Mouse (Mus musculus): ENCODE results near the gene Sf3a2. TPM values are rescaled to one million over a fixed set of nuclear protein-coding genes. Genes with fewer than 3 reads are reported as not detected.

Sf3a2 gene
- polyA plus RNA-seq, 1 experiment from 2014 or later = 75.7 TPM

DNA sequence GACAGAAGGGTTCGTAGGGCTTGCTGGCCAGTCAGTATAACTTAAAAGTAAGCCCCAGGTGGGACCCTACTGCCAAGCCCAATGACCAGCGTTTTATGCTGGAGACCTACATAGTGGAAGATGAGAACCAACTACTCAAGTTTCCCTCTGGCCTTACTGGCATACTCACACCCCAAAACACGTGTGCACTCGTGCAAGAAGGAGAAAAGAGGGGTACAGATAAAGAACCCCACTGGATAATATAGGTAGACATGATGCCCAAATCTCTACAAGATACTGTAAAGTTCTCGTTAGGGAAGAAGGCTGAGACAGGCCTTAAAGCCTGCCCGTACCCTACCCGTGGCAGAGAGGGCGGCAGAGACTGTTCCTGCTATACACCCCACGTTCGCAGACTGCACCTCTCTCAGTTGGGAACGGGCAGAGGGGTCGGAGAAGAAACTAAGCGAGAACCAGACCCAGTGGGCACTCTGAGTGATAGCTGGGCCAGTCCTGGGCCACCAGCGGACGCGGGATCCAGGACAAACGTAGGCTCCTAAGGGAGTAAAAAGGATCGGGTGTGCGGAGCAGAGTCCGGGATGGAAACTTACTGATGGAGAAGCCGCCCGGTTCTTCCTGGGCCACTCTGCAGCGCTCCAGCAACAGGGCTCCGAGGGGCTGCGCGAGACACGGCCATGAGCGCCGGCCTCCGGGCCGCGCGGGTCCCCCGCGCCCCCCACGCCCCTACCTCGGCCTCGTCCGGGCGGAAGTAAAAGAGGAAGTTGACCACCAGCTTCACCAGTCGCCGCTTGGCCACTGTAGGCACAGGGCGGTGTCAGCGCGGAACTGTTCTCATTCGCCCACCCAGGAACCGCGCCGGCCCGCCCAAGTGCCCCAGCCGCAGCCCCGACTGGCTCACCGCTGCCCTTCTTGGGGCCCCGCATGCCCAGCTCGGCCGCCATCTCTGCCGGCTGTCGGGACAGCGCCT is 530 bp upstream of the Sf3a2 start:
- ATAC-seq (ENCODE audit: low read depth) = peak; percentile 74
- Histone ChIP-seq H3K4me1 (replicated peaks; ENCODE audit: control insufficient read depth, insufficient read depth, low read length) (peaks cover 16% of the 10 kb centered on the region), H3K4me3 (ENCODE audit: low read length) (peak overlapping the region; percentile 84), H3K27me3 (ENCODE audit: control insufficient read depth, insufficient read depth, low read depth, low read length) (no peaks in the 10 kb centered on the region), H3K36me3 (ENCODE audit: control insufficient read depth, insufficient read depth, low read length) (peaks cover 37% of the 10 kb centered on the region), H3K9ac (ENCODE audit: low read length) (peak overlapping the region; percentile 97), H3K9me3 (ENCODE audit: control insufficient read depth, low read length) (no peaks in the 10 kb centered on the region), H3K4me2 (ENCODE audit: low read depth, low read length) (peak overlapping the region; percentile 71), H3K27ac (ENCODE audit: low read length) (peak overlapping the region; percentile 96)
- WGBS = 2% methylated on average over 57 of the region's 59 CpGs

GRCm38 (mm10) chr10:80799070-80799566 is 1.1 kb downstream of the Sf3a2 start:
- H3K36me3 ChIP-seq (ENCODE audit: control insufficient read depth, insufficient read depth, low read length) = peaks cover 41% of the 10 kb centered on the region
- no peak for ATAC-seq (ENCODE audit: low read depth)

GRCm38 (mm10) chr10:80802204-80802912 is 4.4 kb downstream of the Sf3a2 start:
- H3K4me1 ChIP-seq (replicated peaks; ENCODE audit: control insufficient read depth, insufficient read depth, low read length) = peaks cover 16% of the 10 kb centered on the region
- no peak overlapping the region for H3K27ac ChIP-seq (ENCODE audit: low read length)
- H3K4me2 ChIP-seq (ENCODE audit: low read depth, low read length) = no peak overlapping the region
- H3K27me3 ChIP-seq (ENCODE audit: control insufficient read depth, insufficient read depth, low read depth, low read length) = no peaks in the 10 kb centered on the region
- peaks cover 39% of the 10 kb centered on the region for H3K36me3 ChIP-seq (ENCODE audit: control insufficient read depth, insufficient read depth, low read length)
- H3K9me3 ChIP-seq (ENCODE audit: control insufficient read depth, low read length) = no peaks in the 10 kb centered on the region
- ATAC-seq (ENCODE audit: low read depth) = no peak
- no peak overlapping the region for H3K4me3 ChIP-seq (ENCODE audit: low read length)
- 81% methylated on average over 10 of the region's 10 CpGs for WGBS
- H3K9ac ChIP-seq (ENCODE audit: low read length) = no peak overlapping the region

More at GRCm38 (mm10) chr10:80799070-80799566, 1.1 kb downstream of the Sf3a2 start:
- Histone ChIP-seq H3K9ac (ENCODE audit: low read length) (peak overlapping the region; percentile 97), H3K4me3 (ENCODE audit: low read length) (peak overlapping the region; percentile 84), H3K27ac (ENCODE audit: low read length) (peak overlapping the region; percentile 96), H3K4me1 (replicated peaks; ENCODE audit: control insufficient read depth, insufficient read depth, low read length) (peaks cover 16% of the 10 kb centered on the region), H3K9me3 (ENCODE audit: control insufficient read depth, low read length) (no peaks in the 10 kb centered on the region), H3K4me2 (ENCODE audit: low read depth, low read length) (peak overlapping the region; percentile 80), H3K27me3 (ENCODE audit: control insufficient read depth, insufficient read depth, low read depth, low read length) (no peaks in the 10 kb centered on the region)
- 1% methylated on average over 18 of the region's 18 CpGs for WGBS

- Histone ChIP-seq H3K4me1 (replicated peaks; ENCODE audit: control insufficient read depth, insufficient read depth, low read length) (peaks cover 21% of the 10 kb centered on the region), H3K4me2 (ENCODE audit: low read depth, low read length) (no peak overlapping the region), H3K9ac (ENCODE audit: low read length) (no peak overlapping the region), H3K36me3 (ENCODE audit: control insufficient read depth, insufficient read depth, low read length) (peaks cover 39% of the 10 kb centered on the region), H3K27ac (ENCODE audit: low read length) (no peak overlapping the region), H3K9me3 (ENCODE audit: control insufficient read depth, low read length) (no peaks in the 10 kb centered on the region), H3K27me3 (ENCODE audit: control insufficient read depth, insufficient read depth, low read depth, low read length) (peaks cover under 1% of the 10 kb centered on the region; the same call in 1 of the 2 replicates), H3K4me3 (ENCODE audit: low read length) (no peak overlapping the region)
- ATAC-seq (ENCODE audit: low read depth) = no peak
- 81% methylated on average over 3 of the region's 3 CpGs for WGBS
Measured at GRCm38 (mm10) chr10:80802996-80803395, 5.0 kb downstream of the Sf3a2 start.

GRCm38 (mm10) chr10:80804340-80804739 is 6.3 kb downstream of the Sf3a2 start:
- no peak overlapping the region for H3K27ac ChIP-seq (ENCODE audit: low read length)
- no peaks in the 10 kb centered on the region for H3K9me3 ChIP-seq (ENCODE audit: control insufficient read depth, low read length)
- peaks cover 6% of the 10 kb centered on the region; the same call in 1 of the 2 replicates for H3K27me3 ChIP-seq (ENCODE audit: control insufficient read depth, insufficient read depth, low read depth, low read length)
- no peak overlapping the region for H3K9ac ChIP-seq (ENCODE audit: low read length)
- H3K36me3 ChIP-seq (ENCODE audit: control insufficient read depth, insufficient read depth, low read length) = peaks cover 39% of the 10 kb centered on the region
- no peak overlapping the region for H3K4me2 ChIP-seq (ENCODE audit: low read depth, low read length)
- WGBS = 89% methylated on average over 2 of the region's 2 CpGs
- no peak overlapping the region for H3K4me3 ChIP-seq (ENCODE audit: low read length)
- peaks cover 34% of the 10 kb centered on the region for H3K4me1 ChIP-seq (replicated peaks; ENCODE audit: control insufficient read depth, insufficient read depth, low read length)
- no peak for ATAC-seq (ENCODE audit: low read depth)

GRCm38 (mm10) chr10:80804916-80805315 is 6.9 kb downstream of the Sf3a2 start, which contains the start of gene Amh:
TSS of gene Amh (plus strand) at chr10:80805243.
- no peak for ATAC-seq (ENCODE audit: low read depth)
- Histone ChIP-seq H3K4me3 (ENCODE audit: low read length) (no peak within 1 kb of the TSS), H3K4me2 (ENCODE audit: low read depth, low read length) (no peak within 1 kb of the TSS), H3K9ac (ENCODE audit: low read length) (no peak within 1 kb of the TSS), H3K9me3 (ENCODE audit: control insufficient read depth, low read length) (no peaks in the 10 kb centered on the region), H3K27me3 (ENCODE audit: control insufficient read depth, insufficient read depth, low read depth, low read length) (peaks cover 9% of the 10 kb centered on the region), H3K27ac (ENCODE audit: low read length) (no peak within 1 kb of the TSS), H3K4me1 (replicated peaks; ENCODE audit: control insufficient read depth, insufficient read depth, low read length) (peaks cover 31% of the 10 kb centered on the region), H3K36me3 (ENCODE audit: control insufficient read depth, insufficient read depth, low read length) (peaks cover 39% of the 10 kb centered on the region)
- 64% methylated on average over 6 of the region's 6 CpGs for WGBS

DNA sequence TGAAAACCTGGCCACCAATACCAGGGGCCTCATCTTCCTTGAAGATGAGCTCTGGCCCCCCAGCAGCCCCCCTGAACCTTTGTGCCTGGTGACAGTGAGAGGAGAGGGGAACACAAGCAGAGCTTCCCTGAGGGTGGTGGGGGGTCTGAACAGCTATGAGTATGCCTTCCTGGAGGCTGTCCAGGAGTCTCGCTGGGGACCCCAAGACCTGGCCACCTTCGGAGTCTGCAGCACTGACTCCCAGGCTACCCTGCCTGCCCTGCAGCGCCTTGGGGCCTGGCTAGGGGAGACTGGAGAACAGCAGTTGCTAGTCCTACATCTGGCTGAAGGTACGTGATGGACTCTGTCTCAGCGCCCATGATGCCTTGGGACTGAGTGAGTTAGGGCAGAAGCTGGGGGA is 7.3 kb downstream of the Sf3a2 start:
- Histone ChIP-seq H3K36me3 (ENCODE audit: control insufficient read depth, insufficient read depth, low read length) (peaks cover 39% of the 10 kb centered on the region), H3K4me1 (replicated peaks; ENCODE audit: control insufficient read depth, insufficient read depth, low read length) (peaks cover 30% of the 10 kb centered on the region), H3K4me2 (ENCODE audit: low read depth, low read length) (no peak overlapping the region), H3K4me3 (ENCODE audit: low read length) (no peak overlapping the region), H3K9ac (ENCODE audit: low read length) (no peak overlapping the region), H3K9me3 (ENCODE audit: control insufficient read depth, low read length) (no peaks in the 10 kb centered on the region), H3K27me3 (ENCODE audit: control insufficient read depth, insufficient read depth, low read depth, low read length) (peaks cover 13% of the 10 kb centered on the region), H3K27ac (ENCODE audit: low read length) (no peak overlapping the region)
- no peak for ATAC-seq (ENCODE audit: low read depth)
- 74% methylated on average over 5 of the region's 5 CpGs for WGBS

- Histone ChIP-seq H3K4me3 (ENCODE audit: low read length) (no peak overlapping the region), H3K9me3 (ENCODE audit: control insufficient read depth, low read length) (no peaks in the 10 kb centered on the region), H3K4me1 (replicated peaks; ENCODE audit: control insufficient read depth, insufficient read depth, low read length) (peaks cover 30% of the 10 kb centered on the region), H3K9ac (ENCODE audit: low read length) (no peak overlapping the region), H3K36me3 (ENCODE audit: control insufficient read depth, insufficient read depth, low read length) (peaks cover 39% of the 10 kb centered on the region), H3K4me2 (ENCODE audit: low read depth, low read length) (no peak overlapping the region), H3K27me3 (ENCODE audit: control insufficient read depth, insufficient read depth, low read depth, low read length) (peaks cover 17% of the 10 kb centered on the region), H3K27ac (ENCODE audit: low read length) (no peak overlapping the region)
- ATAC-seq (ENCODE audit: low read depth) = peak; percentile 39
- WGBS = 10% methylated on average over 3 of the region's 3 CpGs
Measured at GRCm38 (mm10) chr10:80805925-80806324, 7.9 kb downstream of the Sf3a2 start.
